Comparison of ENCODE assay signal across 13 mouse cellular contexts in the genomic region with DNA sequence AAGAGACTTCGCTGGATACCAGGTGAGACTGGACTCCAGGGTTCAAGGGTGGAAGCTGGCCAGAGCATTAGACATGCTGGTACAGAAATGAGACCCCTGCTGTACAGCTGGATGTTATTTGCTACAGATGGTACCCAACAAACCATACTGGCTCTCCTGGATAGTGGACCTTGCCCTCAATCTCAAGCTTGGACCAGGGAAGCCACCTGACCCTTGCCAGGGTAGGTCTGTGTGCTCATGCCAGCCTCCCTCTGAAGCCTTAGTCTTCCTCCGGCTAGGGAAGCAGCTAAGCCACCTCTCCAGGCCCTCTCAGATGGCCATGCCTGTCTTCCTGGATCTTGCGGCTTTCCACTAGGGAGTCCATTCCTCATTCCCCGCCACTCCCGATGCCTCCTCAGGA.
"Had no signal": no experiment of that assay in that cellular context is flagged by ENCODE, and none has a peak within 500 bp of the region (broad histone marks: within the 10 kb centered on the region; RNA-seq: fewer than 3 reads in every experiment).

No protein-coding gene starts in this region.

- ATAC-seq: midbrain, embryonic 13.5 days had no signal

- H3K9ac ChIP-seq: kidney, embryonic 15.5 days; limb, embryonic 13.5 days; liver, embryonic 14.5 days; midbrain, embryonic 13.5 days; neural tube, embryonic 13.5 days; stomach, embryonic 15.5 days had no signal

- H3K27ac ChIP-seq: layer of hippocampus, adult 2 months; liver, embryonic 14.5 days had no signal

- H3K9me3 ChIP-seq: kidney, embryonic 15.5 days; limb, embryonic 13.5 days; midbrain, embryonic 13.5 days; neural tube, embryonic 13.5 days; stomach, embryonic 15.5 days had no signal

- H3K27me3 ChIP-seq: kidney, embryonic 15.5 days; limb, embryonic 13.5 days; neural tube, embryonic 13.5 days; stomach, embryonic 15.5 days had no signal

- H3K4me2 ChIP-seq: kidney, embryonic 15.5 days; limb, embryonic 13.5 days; midbrain, embryonic 13.5 days; neural tube, embryonic 13.5 days; stomach, embryonic 15.5 days had no signal

- H3K36me3 ChIP-seq: kidney, embryonic 15.5 days; limb, embryonic 13.5 days; midbrain, embryonic 13.5 days; neural tube, embryonic 13.5 days; stomach, embryonic 15.5 days had no signal

- H3K4me3 ChIP-seq: kidney, embryonic 15.5 days; layer of hippocampus, adult 2 months; limb, embryonic 13.5 days; midbrain, embryonic 13.5 days; neural tube, embryonic 13.5 days; stomach, embryonic 15.5 days had no signal

- DNase-seq: kidney, postnatal 4 days; lung, adult 18-20 months; retina, postnatal 1 day; right cerebral cortex, postnatal 4 days; spleen, adult 18-20 months; thymus, postnatal 14 days had no signal
